Mouse (Mus musculus) liver, embryonic 13.5 days (tissue): ENCODE results near the gene Ctps2. TPM values are rescaled to one million over a fixed set of nuclear protein-coding genes. Genes with fewer than 3 reads are reported as not detected.

Experiments
- ATAC-seq: fragments of 200-750 bp; cut with Nextera tagmentation; 2 replicates; pipeline ENCODE4 v1.8.0; 2017; ENCODE audit warnings: low read depth, mild to moderate bottlenecking, moderate number of reproducible peaks, moderate library complexity
- DNase-seq: peaks from one replicate; pipeline ENCODE4 v3.0.0; 2022
- H3K27ac ChIP-seq: fragments of 300-500 bp; sonication (generic); 2 replicates; pipeline ENCODE4 v1.5.1; 2015; ENCODE audit warnings: moderate library complexity, mild to moderate bottlenecking, inconsistent platforms
- H3K27me3 ChIP-seq: fragments of 300-500 bp; sonication (generic); 2 replicates; pipeline ENCODE4 v1.6.1; 2015; ENCODE audit warnings: mild to moderate bottlenecking, inconsistent platforms
- H3K36me3 ChIP-seq: fragments of 300-500 bp; sonication (generic); 2 replicates; pipeline ENCODE4 v1.6.1; 2015; ENCODE audit warnings: mild to moderate bottlenecking, inconsistent platforms
- H3K4me1 ChIP-seq: fragments of 300-500 bp; sonication (generic); replicated peaks from 2 replicates; pipeline ENCODE4 v1.6.1; 2015; ENCODE audit warnings: inconsistent platforms
- H3K4me2 ChIP-seq: fragments of 300-500 bp; sonication (generic); 2 replicates; pipeline ENCODE4 v1.6.1; 2015; ENCODE audit warnings: inconsistent platforms, mild to moderate bottlenecking, moderate library complexity
- H3K4me3 ChIP-seq: fragments of 300-500 bp; sonication (generic); replicated peaks from 2 replicates; pipeline ENCODE4 v1.5.1; 2015; ENCODE audit warnings: mild to moderate bottlenecking, inconsistent platforms
- H3K9ac ChIP-seq: fragments of 300-500 bp; sonication (generic); 2 replicates; pipeline ENCODE4 v1.6.1; 2015; ENCODE audit warnings: mild to moderate bottlenecking, inconsistent platforms
- H3K9me3 ChIP-seq: fragments of 300-500 bp; sonication (generic); replicated peaks from 2 replicates; pipeline ENCODE4 v1.6.1; 2016; ENCODE audit warnings: inconsistent platforms
- WGBS: fragments of 180-500 bp; shearing (Covaris S2); methylation state at CpG from one replicate; pipeline ENCODE4 v1.1.7; 2015; ENCODE audit not compliant: insufficient replicate concordance; 5-methylcytosine and 5-hydroxymethylcytosine counted together
- polyA plus RNA-seq: library from polyadenylated mRNA; unstranded; fragments of >200 nt; fragmentation: Nextera tagmentation; extraction: Ambion mirVana; gene quantifications from 2 replicates; pipeline ENCODE4 v1.2.1, GENCODE M21; 2015

Gene Ctps2
- polyA plus RNA-seq, 1 experiment from 2014 or later = 45.8 TPM

DNA sequence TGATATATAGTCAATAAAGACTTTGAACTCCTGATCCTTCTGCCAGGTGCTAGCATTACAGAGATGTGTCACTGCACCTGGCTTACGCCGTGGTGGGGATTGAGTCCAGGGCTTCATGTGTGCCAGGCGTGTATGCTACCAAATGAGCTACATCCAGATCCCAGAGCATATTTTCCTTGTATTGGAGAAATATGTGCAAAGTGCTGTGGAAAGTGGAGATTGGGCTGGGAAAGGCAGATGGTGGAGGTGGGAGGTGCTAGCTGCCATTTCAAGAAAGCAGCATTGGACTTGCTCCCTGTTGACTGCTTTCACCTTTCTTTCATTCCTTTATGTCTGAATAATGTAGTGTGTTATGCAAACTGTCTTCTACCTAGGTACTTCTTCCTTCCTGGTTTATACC, 12.6 kb downstream of the Ctps2 start:
- no peak overlapping the region for H3K9ac ChIP-seq
- H3K9me3 ChIP-seq = no peaks in the 10 kb centered on the region
- no peaks in the 10 kb centered on the region for H3K27me3 ChIP-seq
- no peak for DNase-seq
- H3K27ac ChIP-seq = no peak overlapping the region
- 86% methylated on average over 3 of the region's 3 CpGs for WGBS
- no peaks in the 10 kb centered on the region for H3K4me1 ChIP-seq
- no peak overlapping the region for H3K4me2 ChIP-seq
- ATAC-seq = no peak
- 0 out of 2 replicates have a peak, but pooled peaks cover 5% of the 10 kb centered on the region for H3K36me3 ChIP-seq
- H3K4me3 ChIP-seq = no peak overlapping the region

DNA sequence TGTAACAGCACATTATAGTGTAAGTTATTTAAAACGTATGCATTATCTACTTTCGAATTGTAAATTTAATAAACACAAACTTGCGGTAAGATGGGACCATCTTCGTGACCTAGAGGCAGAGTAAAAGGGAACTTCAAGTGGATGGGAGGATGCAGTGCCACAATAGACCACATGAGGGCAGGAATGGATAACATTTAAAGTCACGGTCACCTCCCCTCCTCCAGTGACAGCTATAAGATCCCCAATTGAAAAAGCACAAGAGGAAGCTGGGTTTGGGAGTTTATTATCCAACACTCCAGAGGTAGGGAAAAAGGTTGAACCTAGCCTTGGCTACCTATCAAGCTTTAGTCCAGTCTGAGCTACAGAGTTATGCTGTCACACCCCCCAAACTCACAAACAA, 14.7 kb downstream of the Ctps2 start:
- H3K4me3 ChIP-seq = no peak overlapping the region
- H3K4me1 ChIP-seq = no peaks in the 10 kb centered on the region
- no peak overlapping the region for H3K27ac ChIP-seq
- no peaks in the 10 kb centered on the region for H3K27me3 ChIP-seq
- DNase-seq = peak; percentile 17
- ATAC-seq = no peak
- no peaks in the 10 kb centered on the region for H3K9me3 ChIP-seq
- H3K36me3 ChIP-seq = 0 out of 2 replicates have a peak, but pooled peaks cover 4% of the 10 kb centered on the region
- H3K9ac ChIP-seq = no peak overlapping the region
- WGBS = 35% methylated on average over 5 of the region's 5 CpGs
- H3K4me2 ChIP-seq = no peak overlapping the region

DNA sequence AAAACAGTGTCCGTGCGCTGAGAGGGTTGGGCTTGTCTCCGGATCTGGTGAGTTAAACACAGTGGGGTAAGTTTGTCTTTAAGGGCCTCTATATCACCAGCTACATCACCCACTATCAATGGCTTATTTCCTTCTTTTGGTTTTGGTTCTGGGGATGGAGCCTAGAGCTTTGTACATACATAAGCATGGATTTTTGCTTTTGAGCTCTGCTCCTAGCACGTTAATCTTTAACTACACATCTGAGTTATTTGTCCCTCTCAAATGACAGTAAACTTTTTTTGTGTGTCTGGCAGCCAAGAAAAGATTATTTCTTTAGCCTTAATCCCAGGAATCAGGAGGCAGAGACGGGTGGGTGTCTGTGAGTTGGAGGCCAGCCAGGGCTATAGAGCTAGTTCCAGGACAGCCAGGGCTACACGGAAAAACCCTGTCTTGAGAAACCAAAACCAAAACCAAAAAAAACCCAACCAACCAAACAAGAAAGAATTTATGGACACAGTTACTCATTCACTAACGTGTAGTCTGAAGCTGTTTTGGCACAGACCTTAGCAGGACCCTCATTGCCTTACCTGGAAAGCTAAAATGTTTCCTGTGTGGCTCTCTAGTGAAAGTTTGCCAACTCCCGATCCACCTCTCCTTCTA, 20.6 kb downstream of the Ctps2 start:
- 70% methylated on average over 8 of the region's 8 CpGs for WGBS
- ATAC-seq = no peak
- Histone ChIP-seq H3K9ac (no peak overlapping the region), H3K4me2 (no peak overlapping the region), H3K4me1 (no peaks in the 10 kb centered on the region), H3K36me3 (no peaks in the 10 kb centered on the region; the same call in 1 of the 2 replicates), H3K27ac (no peak overlapping the region), H3K27me3 (no peaks in the 10 kb centered on the region), H3K4me3 (no peak overlapping the region), H3K9me3 (no peaks in the 10 kb centered on the region)
- DNase-seq = no peak

DNA sequence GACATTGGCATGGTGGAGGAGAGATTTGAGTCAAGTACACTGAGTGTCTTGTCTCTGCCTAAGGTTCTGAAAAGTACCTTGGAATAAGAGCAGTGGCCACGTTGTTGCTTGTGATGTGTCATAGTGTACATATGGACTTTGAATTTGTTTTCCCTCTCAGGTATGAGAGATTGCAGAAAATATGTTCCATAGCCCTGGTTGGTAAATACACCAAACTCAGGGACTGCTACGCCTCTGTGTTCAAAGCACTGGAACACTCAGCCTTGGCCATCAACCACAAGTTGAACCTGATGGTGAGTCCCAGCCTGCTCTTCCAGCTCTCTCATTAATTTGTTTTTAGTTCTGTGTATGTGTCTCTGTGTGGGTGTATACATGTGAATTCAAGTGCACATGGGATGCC, 30.4 kb downstream of the Ctps2 start:
- H3K27ac ChIP-seq = no peak overlapping the region
- no peaks in the 10 kb centered on the region for H3K27me3 ChIP-seq
- peaks cover 9% of the 10 kb centered on the region; the same call in 1 of the 2 replicates for H3K36me3 ChIP-seq
- H3K4me3 ChIP-seq = no peak overlapping the region
- no peaks in the 10 kb centered on the region for H3K9me3 ChIP-seq
- WGBS = 65% methylated on average over 2 of the region's 2 CpGs
- no peak overlapping the region for H3K4me2 ChIP-seq
- H3K4me1 ChIP-seq = no peaks in the 10 kb centered on the region
- DNase-seq (no peak), ATAC-seq (no peak)
- H3K9ac ChIP-seq = no peak overlapping the region

DNA sequence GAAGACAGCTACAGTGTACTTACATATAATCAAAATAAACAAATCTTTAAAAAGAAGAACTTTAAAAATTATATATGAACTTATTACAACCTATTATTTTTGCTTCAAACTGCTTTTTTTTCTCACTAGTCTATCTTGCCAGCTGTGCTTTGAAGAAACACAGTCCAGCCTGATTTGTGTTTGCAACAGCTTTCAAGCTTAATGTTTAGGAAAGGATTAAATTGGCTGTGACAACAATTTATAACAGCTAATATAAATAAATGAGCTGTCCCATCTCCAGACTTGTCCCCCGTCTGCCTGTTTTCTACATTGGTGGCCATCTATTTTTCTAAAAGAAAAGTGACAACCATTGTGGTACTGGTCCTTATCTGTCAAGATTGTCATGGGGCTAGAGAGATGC, 41.0 kb downstream of the Ctps2 start:
- Histone ChIP-seq H3K9ac (no peak overlapping the region), H3K27me3 (no peaks in the 10 kb centered on the region), H3K36me3 (no peaks in the 10 kb centered on the region), H3K4me3 (no peak overlapping the region), H3K4me1 (no peaks in the 10 kb centered on the region), H3K4me2 (no peak overlapping the region), H3K27ac (no peak overlapping the region), H3K9me3 (no peaks in the 10 kb centered on the region)
- DNase-seq (no peak), ATAC-seq (no peak)
- WGBS = 54% methylated on average over 1 of the region's 1 CpGs

DNA sequence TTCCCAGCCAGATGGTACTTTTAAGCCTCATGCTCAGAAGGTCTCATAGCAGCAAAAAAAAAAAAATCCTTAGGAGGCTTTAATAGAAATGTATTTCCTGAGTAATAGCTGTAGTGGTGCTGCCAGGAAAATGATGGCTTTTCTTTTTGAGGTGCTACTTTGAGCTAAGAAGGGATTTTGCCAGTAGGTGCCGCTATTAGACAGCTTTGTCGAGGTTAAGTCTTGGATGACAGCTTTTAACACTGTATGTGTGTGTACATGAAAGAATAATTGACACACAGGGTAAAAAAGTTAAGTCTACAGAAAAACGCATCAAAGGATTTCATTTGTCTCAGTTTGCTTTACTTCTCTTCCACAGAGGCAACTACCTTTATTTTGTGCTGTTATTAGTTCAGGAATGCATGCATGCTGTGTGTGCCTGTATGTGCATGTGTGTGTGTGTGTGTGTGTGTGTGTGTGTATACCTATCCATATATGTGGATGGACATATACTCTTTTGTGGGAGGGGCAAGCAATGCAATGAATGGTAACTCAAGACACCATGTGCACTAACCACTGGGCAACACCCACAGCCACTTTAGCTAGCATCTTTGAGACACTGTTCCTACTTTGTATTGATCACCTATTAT, 48.9 kb downstream of the Ctps2 start:
- H3K27me3 ChIP-seq = no peaks in the 10 kb centered on the region
- H3K4me3 ChIP-seq = no peak overlapping the region
- DNase-seq (no peak), ATAC-seq (no peak)
- no peak overlapping the region for H3K4me2 ChIP-seq
- H3K9me3 ChIP-seq = no peaks in the 10 kb centered on the region
- whole genome bisulfite sequencing = 28% methylated on average over 3 of the region's 3 CpGs
- H3K4me1 ChIP-seq = no peaks in the 10 kb centered on the region
- no peaks in the 10 kb centered on the region for H3K36me3 ChIP-seq
- no peak overlapping the region for H3K9ac ChIP-seq
- no peak overlapping the region for H3K27ac ChIP-seq

DNA sequence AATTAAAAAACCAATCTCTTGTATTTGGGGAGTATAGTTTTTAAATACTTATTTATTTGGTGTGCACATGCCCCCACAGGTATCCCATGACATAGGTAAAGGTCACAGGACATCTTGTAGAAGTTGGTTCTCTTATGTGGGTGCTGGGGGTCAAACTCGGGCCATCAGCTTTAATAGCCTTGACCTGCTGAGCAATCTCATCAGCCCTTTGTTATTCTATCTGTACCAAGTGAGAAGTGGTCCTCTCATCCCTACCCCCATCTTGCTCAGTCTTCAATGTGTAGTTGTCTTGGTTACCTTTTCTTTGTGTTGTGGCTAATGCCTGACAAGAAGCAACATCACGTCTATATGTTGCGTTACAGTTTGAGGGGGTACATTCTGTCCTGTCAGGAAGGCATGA, 56.9 kb downstream of the Ctps2 start:
- Histone ChIP-seq H3K9me3 (no peaks in the 10 kb centered on the region), H3K36me3 (no peaks in the 10 kb centered on the region), H3K27me3 (no peaks in the 10 kb centered on the region), H3K27ac (no peak overlapping the region), H3K9ac (no peak overlapping the region), H3K4me3 (no peak overlapping the region), H3K4me2 (no peak overlapping the region), H3K4me1 (no peaks in the 10 kb centered on the region)
- 73% methylated on average over 3 of the region's 3 CpGs for WGBS
- ATAC-seq (no peak), DNase-seq (no peak)

DNA sequence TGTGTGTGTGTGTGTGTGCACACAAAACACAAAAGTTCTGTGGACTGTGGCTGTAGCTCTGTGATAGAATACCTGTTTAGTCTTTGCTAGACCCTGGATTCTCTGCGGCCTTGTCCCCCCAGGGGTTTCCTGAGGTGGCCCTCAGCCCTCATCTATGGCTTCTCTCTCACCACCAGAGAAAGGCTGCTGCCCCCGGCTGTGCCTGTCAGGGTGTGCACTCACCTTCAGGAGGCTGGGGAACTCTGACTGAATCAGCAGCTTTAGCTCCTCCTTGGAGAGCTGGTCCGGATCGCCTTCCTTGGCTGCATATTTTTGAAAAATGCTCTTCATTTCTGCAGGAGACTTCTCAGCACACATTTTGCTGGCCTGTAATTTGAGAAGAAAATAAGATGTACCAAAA, 62.8 kb downstream of the Ctps2 start:
- Histone ChIP-seq H3K4me2 (no peak overlapping the region), H3K27me3 (no peaks in the 10 kb centered on the region), H3K9me3 (no peaks in the 10 kb centered on the region), H3K36me3 (no peaks in the 10 kb centered on the region), H3K4me1 (no peaks in the 10 kb centered on the region), H3K27ac (no peak overlapping the region), H3K4me3 (no peak overlapping the region), H3K9ac (no peak overlapping the region)
- WGBS = 59% methylated on average over 4 of the region's 4 CpGs
- ATAC-seq = no peak
- no peak for DNase-seq

DNA sequence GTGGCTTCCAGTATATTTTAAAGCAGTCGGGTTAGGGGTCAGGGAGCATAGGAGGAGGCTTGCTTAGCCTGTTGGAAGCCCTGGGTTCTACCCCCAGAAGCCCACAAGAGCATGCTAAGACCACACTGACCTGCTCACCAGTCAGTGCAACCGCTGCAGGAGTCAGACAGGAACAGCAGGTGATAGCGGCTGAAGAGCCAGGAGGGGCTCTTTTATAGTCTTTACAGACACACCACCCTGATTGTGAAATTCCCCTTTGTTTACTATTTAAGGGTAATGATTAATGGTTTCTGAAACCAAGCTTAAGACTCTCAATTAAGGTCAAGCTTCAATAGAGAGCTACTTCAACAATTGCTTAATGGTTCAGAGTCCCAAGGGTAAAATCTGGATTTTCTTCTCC, 63.3 kb downstream of the Ctps2 start, which contains the start of gene S100g:
Gene S100g (minus strand): TSS at position 217 of the 400 bp plus-strand sequence.
- WGBS = 62% methylated on average over 3 of the region's 3 CpGs

DNA sequence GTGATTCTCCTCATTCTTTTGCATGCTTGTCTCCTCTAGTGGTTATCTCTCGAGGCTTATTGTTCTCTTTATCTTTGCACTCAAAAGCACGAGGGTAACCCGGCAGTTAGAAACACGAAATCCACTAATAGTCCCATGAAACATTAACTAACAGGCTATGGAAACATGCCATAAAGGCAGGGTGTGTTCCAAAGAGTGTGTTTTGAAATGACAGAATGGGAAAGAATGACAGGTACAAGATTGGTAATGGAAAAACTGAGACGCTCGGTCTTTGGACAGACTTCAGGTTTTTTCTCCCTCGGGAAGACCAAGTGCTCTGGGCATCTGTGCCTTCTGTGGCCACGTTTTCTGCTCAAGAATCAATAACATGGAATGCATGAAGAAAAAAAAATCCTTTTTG, 66.4 kb downstream of the Ctps2 start:
- Histone ChIP-seq H3K4me3 (no peak overlapping the region), H3K4me1 (no peaks in the 10 kb centered on the region), H3K9me3 (no peaks in the 10 kb centered on the region), H3K27me3 (no peaks in the 10 kb centered on the region), H3K4me2 (no peak overlapping the region), H3K36me3 (no peaks in the 10 kb centered on the region), H3K9ac (no peak overlapping the region), H3K27ac (no peak overlapping the region)
- no peak for ATAC-seq
- WGBS = 51% methylated on average over 8 of the region's 8 CpGs
- DNase-seq = no peak

More for the DNA sequence above, 63.3 kb downstream of the Ctps2 start, which contains the start of gene S100g:
- no peaks in the 10 kb centered on the region for H3K4me1 ChIP-seq
- DNase-seq (no peak), ATAC-seq (peak; percentile 47; the same call in 1 of the 2 replicates)
- H3K36me3 ChIP-seq = no peaks in the 10 kb centered on the region
- no peak within 1 kb of the TSS for H3K27ac ChIP-seq
- H3K9ac ChIP-seq = no peak within 1 kb of the TSS
- H3K4me2 ChIP-seq = no peak within 1 kb of the TSS
- H3K4me3 ChIP-seq = no peak within 1 kb of the TSS
- H3K27me3 ChIP-seq = no peaks in the 10 kb centered on the region
- H3K9me3 ChIP-seq = no peaks in the 10 kb centered on the region

DNA sequence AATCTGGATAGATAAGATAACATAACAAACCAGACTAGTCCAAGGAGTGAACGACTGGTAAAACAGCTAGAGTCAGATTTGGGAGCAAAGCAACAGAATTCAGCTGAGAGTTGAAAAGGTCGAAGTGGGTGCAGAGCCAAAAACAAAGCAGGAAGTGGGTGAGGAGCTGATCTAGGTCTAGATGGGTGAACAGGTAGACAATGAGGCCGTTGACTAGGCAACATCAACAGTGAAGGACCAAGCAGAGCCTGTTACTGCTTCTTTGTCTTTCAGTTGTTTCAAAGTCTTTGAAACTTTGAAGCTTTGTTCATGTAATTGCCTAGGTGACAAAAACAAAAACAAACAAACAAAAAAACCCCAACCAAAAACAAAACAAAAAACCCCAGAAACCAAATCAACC, 75.2 kb downstream of the Ctps2 start:
- no peak for ATAC-seq
- no peak for DNase-seq
- Histone ChIP-seq H3K9ac (no peak overlapping the region), H3K9me3 (no peaks in the 10 kb centered on the region), H3K27me3 (no peaks in the 10 kb centered on the region), H3K4me2 (no peak overlapping the region), H3K36me3 (no peaks in the 10 kb centered on the region), H3K27ac (no peak overlapping the region), H3K4me3 (no peak overlapping the region), H3K4me1 (no peaks in the 10 kb centered on the region)
- 62% methylated on average over 3 of the region's 3 CpGs for WGBS
